Mouse (Mus musculus): Measurements from ENCODE around the gene A530032D15Rik. TPM values are rescaled to one million over a fixed set of nuclear protein-coding genes. Genes with fewer than 3 reads are reported as not detected.
A peak's percentile ranks its signal among the peaks of the same experiment; 100 is the strongest.
"Not testable (repeated sequence)": the region's sequence is repeated elsewhere in the genome, so short reads cannot be mapped to it uniquely, and the experiment has no call there.

The A530032D15Rik gene
- polyA plus RNA-seq (2015; fragmentation: Nextera tagmentation; extraction: Ambion mirVana): not detected in 2 replicates

DNA sequence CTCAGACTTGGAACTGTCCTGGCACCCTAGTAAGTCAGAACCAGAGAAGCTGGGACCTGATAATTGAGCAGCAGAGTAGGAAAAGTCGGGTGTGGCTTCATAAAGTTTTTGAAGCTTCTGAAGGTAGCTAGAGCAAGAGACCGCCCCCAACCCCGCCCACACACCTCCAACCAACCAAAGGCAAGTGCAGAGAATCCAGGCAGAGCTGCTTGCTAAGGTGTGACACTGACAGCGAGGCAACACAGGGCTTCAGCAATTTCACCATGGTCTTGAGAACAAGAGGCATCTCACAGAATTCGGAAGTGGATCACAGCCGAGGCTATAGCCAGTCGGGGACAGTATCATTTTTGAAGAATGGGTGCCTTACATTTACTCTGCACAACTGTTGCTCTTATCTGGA is at the start of gene A530032D15Rik:
TSS of gene A530032D15Rik (minus strand) at position 101 of the 400 bp plus-strand sequence.
- no CpG with 5 or more reads among the region's 7 CpGs for WGBS
- ATAC-seq; H3K36me3 ChIP-seq (ENCODE audit: control insufficient read depth, insufficient read depth); H3K27me3 ChIP-seq (replicated peaks; ENCODE audit: control insufficient read depth, insufficient read depth, low read length); H3K27ac ChIP-seq (ENCODE audit: low read depth, low read length); H3K4me1 ChIP-seq (replicated peaks; ENCODE audit: control insufficient read depth, insufficient read depth, low read length); H3K4me2 ChIP-seq (replicated peaks; ENCODE audit: low read depth); H3K4me3 ChIP-seq (ENCODE audit: low read depth, low read length); H3K9me3 ChIP-seq (ENCODE audit: control insufficient read depth); H3K9ac ChIP-seq (ENCODE audit: low read depth, low read length): not testable (repeated sequence)

- WGBS: 71% methylated on average over 4 of the region's 5 CpGs
- H3K27ac ChIP-seq (ENCODE audit: low read depth, low read length); H3K4me3 ChIP-seq (ENCODE audit: low read depth, low read length); ATAC-seq; H3K4me2 ChIP-seq (replicated peaks; ENCODE audit: low read depth); H3K36me3 ChIP-seq (ENCODE audit: control insufficient read depth, insufficient read depth); H3K4me1 ChIP-seq (replicated peaks; ENCODE audit: control insufficient read depth, insufficient read depth, low read length); H3K27me3 ChIP-seq (replicated peaks; ENCODE audit: control insufficient read depth, insufficient read depth, low read length); H3K9ac ChIP-seq (ENCODE audit: low read depth, low read length); H3K9me3 ChIP-seq (ENCODE audit: control insufficient read depth): not testable (repeated sequence)
These were observed 45.5 kb upstream of the A530032D15Rik start for GRCm38 (mm10) chr1:85155151-85155550.

- H3K9me3 ChIP-seq (ENCODE audit: control insufficient read depth); H3K27me3 ChIP-seq (replicated peaks; ENCODE audit: control insufficient read depth, insufficient read depth, low read length); H3K36me3 ChIP-seq (ENCODE audit: control insufficient read depth, insufficient read depth); ATAC-seq; H3K4me2 ChIP-seq (replicated peaks; ENCODE audit: low read depth); H3K4me1 ChIP-seq (replicated peaks; ENCODE audit: control insufficient read depth, insufficient read depth, low read length); H3K4me3 ChIP-seq (ENCODE audit: low read depth, low read length); H3K9ac ChIP-seq (ENCODE audit: low read depth, low read length); H3K27ac ChIP-seq (ENCODE audit: low read depth, low read length): not testable (repeated sequence)
- 88% methylated on average over 19 of the region's 22 CpGs for WGBS
These were observed 24.0 kb upstream of the A530032D15Rik start for GRCm38 (mm10) chr1:85133671-85134070.

- H3K27me3 ChIP-seq (replicated peaks; ENCODE audit: control insufficient read depth, insufficient read depth, low read length); H3K27ac ChIP-seq (ENCODE audit: low read depth, low read length); H3K4me2 ChIP-seq (replicated peaks; ENCODE audit: low read depth); H3K4me3 ChIP-seq (ENCODE audit: low read depth, low read length); H3K9me3 ChIP-seq (ENCODE audit: control insufficient read depth); H3K36me3 ChIP-seq (ENCODE audit: control insufficient read depth, insufficient read depth); H3K9ac ChIP-seq (ENCODE audit: low read depth, low read length); H3K4me1 ChIP-seq (replicated peaks; ENCODE audit: control insufficient read depth, insufficient read depth, low read length); ATAC-seq: not testable (repeated sequence)
- WGBS: 82% methylated on average over 4 of the region's 4 CpGs
These were observed 12.2 kb upstream of the A530032D15Rik start for GRCm38 (mm10) chr1:85121841-85122240.

DNA sequence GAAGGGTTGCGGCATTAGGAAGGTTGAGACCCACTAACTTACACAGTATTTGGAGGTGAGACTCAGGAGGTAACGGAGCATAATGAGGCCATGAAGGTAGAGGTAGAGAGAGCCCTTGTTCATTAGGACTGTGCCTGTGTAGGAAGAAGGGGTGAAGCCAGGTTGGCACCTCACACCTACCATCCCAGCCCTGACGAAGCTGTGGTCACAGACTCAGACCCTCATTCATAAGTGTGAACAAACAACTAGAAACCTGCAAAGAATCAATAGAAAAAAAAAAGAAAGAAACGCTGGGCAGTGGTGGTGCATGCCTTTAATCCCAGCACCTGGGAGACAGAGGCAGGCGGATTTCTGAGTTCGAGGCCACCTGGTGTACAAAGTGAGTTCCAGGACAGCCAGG is 8.7 kb upstream of the A530032D15Rik start:
- H3K4me2 ChIP-seq (replicated peaks; ENCODE audit: low read depth); H3K36me3 ChIP-seq (ENCODE audit: control insufficient read depth, insufficient read depth); H3K9ac ChIP-seq (ENCODE audit: low read depth, low read length); H3K4me3 ChIP-seq (ENCODE audit: low read depth, low read length); H3K9me3 ChIP-seq (ENCODE audit: control insufficient read depth); H3K4me1 ChIP-seq (replicated peaks; ENCODE audit: control insufficient read depth, insufficient read depth, low read length); ATAC-seq; H3K27me3 ChIP-seq (replicated peaks; ENCODE audit: control insufficient read depth, insufficient read depth, low read length); H3K27ac ChIP-seq (ENCODE audit: low read depth, low read length): not testable (repeated sequence)
- 79% methylated on average over 5 of the region's 6 CpGs for WGBS

DNA sequence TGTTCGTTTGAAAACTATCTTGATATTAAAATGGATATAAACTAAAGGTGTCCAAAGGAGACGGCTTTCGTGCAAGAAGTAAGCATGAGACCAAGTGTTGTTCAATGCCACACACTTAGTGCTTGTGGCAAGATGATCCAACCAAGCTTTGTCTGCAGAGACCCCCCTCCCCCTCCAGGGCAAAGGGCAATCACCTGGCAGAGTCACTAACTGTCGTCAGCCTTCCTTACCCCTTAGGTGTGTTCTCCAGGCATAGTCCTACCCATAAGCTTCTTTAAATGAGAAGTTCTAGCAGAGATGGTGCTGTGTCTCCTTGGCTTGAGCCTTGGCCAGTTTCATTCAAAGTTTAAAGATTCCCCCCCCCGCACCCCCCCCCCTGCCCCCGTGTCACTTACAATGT is 7.9 kb upstream of the A530032D15Rik start:
- H3K4me2 ChIP-seq (replicated peaks; ENCODE audit: low read depth); H3K9ac ChIP-seq (ENCODE audit: low read depth, low read length); ATAC-seq; H3K27me3 ChIP-seq (replicated peaks; ENCODE audit: control insufficient read depth, insufficient read depth, low read length); H3K9me3 ChIP-seq (ENCODE audit: control insufficient read depth); H3K27ac ChIP-seq (ENCODE audit: low read depth, low read length); H3K4me1 ChIP-seq (replicated peaks; ENCODE audit: control insufficient read depth, insufficient read depth, low read length); H3K36me3 ChIP-seq (ENCODE audit: control insufficient read depth, insufficient read depth); H3K4me3 ChIP-seq (ENCODE audit: low read depth, low read length): not testable (repeated sequence)
- 42% methylated on average over 4 of the region's 6 CpGs for WGBS

- H3K36me3 ChIP-seq (ENCODE audit: control insufficient read depth, insufficient read depth); H3K4me2 ChIP-seq (replicated peaks; ENCODE audit: low read depth); H3K27ac ChIP-seq (ENCODE audit: low read depth, low read length); H3K4me1 ChIP-seq (replicated peaks; ENCODE audit: control insufficient read depth, insufficient read depth, low read length); H3K9ac ChIP-seq (ENCODE audit: low read depth, low read length); ATAC-seq; H3K27me3 ChIP-seq (replicated peaks; ENCODE audit: control insufficient read depth, insufficient read depth, low read length); H3K4me3 ChIP-seq (ENCODE audit: low read depth, low read length); H3K9me3 ChIP-seq (ENCODE audit: control insufficient read depth): not testable (repeated sequence)
- 0 out of 2 replicates have a peak, but pooled peaks have one; percentile 17 for TF ChIP-seq CTCF (IDR thresholded peaks at IDR 0.05; ENCODE audit: low read depth)
- WGBS: 54% methylated on average over 6 of the region's 6 CpGs
These were observed 5.2 kb upstream of the A530032D15Rik start for GRCm38 (mm10) chr1:85114666-85115402.

DNA sequence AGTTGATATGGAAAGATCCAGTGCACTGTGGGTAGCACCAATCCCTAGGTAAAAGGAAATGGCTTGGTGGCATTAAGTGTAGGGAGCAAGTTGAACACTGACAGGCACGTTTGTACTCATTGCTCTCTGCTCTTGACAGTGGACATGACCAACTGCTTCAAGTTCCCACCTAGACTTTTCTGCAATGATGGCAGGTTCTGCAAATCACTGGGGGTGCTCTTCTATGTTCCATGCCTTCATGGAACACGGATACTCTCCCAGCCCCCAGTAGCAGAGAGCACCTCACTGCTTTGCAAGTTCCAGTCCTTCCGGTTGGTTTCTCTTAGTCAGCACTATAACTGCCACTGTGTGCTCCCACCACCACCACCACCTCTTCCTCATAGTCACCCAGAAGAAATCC is 4.4 kb upstream of the A530032D15Rik start:
- H3K9me3 ChIP-seq (ENCODE audit: control insufficient read depth); H3K4me2 ChIP-seq (replicated peaks; ENCODE audit: low read depth); H3K4me1 ChIP-seq (replicated peaks; ENCODE audit: control insufficient read depth, insufficient read depth, low read length); H3K4me3 ChIP-seq (ENCODE audit: low read depth, low read length); H3K27ac ChIP-seq (ENCODE audit: low read depth, low read length); H3K27me3 ChIP-seq (replicated peaks; ENCODE audit: control insufficient read depth, insufficient read depth, low read length); H3K9ac ChIP-seq (ENCODE audit: low read depth, low read length); H3K36me3 ChIP-seq (ENCODE audit: control insufficient read depth, insufficient read depth): not testable (repeated sequence)
- 76% methylated on average over 3 of the region's 3 CpGs for WGBS
- ATAC-seq: peak; percentile 54; the same call in 1 of the 2 replicates

GRCm38 (mm10) chr1:85112889-85113288 is 3.2 kb upstream of the A530032D15Rik start:
- not testable (repeated sequence) for H3K36me3 ChIP-seq (ENCODE audit: control insufficient read depth, insufficient read depth); H3K27me3 ChIP-seq (replicated peaks; ENCODE audit: control insufficient read depth, insufficient read depth, low read length); H3K27ac ChIP-seq (ENCODE audit: low read depth, low read length); H3K4me2 ChIP-seq (replicated peaks; ENCODE audit: low read depth); H3K9ac ChIP-seq (ENCODE audit: low read depth, low read length); H3K4me1 ChIP-seq (replicated peaks; ENCODE audit: control insufficient read depth, insufficient read depth, low read length); H3K9me3 ChIP-seq (ENCODE audit: control insufficient read depth); ATAC-seq; H3K4me3 ChIP-seq (ENCODE audit: low read depth, low read length)
- 68% methylated on average over 2 of the region's 5 CpGs for WGBS
